Mouse (Mus musculus): ENCODE results near the gene Ccno.
"Not testable (repeated sequence)": the region's sequence is repeated elsewhere in the genome, so short reads cannot be mapped to it uniquely, and the experiment has no call there.

Gene Ccno

DNA sequence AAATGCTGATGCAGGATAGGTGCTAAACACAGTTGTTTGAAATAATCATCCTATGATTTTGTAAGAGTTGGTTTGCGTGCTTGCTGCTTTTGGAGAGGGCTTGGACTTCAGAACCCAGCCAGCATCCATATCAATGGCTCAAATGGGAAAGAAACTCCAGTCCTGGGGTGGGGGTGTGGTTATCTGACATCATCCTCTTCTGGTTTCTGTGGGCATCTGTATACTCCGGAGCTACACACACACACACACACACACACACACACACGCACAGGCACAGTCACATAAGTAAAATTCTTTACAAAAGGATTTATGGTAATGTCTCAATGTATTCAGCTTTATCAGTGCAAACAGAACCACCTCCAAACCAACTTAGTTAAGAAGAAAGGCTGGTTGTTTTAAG, 12.5 kb downstream of the Ccno start:
- no peak for DNase-seq (ENCODE audit: inconsistent age in 2 of 2, low spot score in 1 of 2)

DNA sequence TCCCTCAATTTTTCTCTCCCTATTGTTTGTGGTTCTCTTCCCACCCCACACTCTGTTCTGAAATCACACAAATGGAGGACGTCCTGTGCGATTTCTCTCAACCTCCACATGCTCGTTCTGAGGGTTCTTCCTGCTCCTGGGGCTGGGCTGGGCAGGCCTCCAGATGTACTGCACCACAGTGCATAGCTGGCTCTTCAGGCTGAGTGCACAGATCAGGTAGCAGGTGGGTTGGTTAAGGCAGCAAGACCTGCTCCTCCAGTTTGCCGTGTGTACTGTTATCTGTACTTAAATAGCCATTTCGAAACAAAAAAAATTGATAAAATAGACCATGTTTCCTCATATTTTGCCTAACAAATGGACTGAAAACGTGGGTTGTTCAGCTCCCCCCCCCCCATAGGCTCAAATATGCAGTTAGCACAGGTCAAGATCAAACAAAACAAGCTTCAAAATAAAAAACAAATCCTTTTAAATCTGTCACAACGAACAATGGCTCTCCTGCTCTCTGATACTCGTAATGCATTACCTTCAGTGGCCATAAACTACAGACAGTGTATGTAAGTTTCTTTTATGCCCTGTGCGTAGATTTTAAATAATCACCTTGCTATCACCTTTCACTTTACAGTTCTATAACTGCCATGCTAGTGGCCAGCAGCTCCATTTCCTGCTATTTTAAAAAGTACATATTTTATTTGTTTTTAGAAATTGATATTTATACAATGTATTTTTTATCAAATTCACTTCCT, 13.1 kb downstream of the Ccno start:
- no peak for DNase-seq (ENCODE audit: inconsistent age in 2 of 2, low spot score in 1 of 2)

DNA sequence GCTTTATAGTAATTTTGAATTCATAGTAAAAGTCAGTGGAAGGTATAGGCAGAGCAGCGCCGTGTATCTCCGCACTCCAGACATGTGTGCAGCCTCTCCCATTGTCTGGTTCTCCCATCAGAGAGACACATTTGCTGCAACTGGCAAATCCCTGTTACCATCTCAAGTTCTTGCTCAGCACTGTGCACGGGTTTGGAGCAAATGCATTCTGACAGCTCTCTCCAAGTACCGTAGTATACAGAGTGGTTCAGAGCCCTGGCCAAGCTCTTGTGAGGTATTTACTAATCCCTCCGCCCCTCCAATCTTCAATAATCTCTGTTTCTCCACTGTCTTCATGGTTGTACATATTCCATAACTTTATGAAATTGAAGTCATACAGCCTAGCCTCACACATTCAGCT, 25.1 kb downstream of the Ccno start:
- DNase-seq (ENCODE audit: inconsistent age in 2 of 2, low spot score in 1 of 2): no peak

DNA sequence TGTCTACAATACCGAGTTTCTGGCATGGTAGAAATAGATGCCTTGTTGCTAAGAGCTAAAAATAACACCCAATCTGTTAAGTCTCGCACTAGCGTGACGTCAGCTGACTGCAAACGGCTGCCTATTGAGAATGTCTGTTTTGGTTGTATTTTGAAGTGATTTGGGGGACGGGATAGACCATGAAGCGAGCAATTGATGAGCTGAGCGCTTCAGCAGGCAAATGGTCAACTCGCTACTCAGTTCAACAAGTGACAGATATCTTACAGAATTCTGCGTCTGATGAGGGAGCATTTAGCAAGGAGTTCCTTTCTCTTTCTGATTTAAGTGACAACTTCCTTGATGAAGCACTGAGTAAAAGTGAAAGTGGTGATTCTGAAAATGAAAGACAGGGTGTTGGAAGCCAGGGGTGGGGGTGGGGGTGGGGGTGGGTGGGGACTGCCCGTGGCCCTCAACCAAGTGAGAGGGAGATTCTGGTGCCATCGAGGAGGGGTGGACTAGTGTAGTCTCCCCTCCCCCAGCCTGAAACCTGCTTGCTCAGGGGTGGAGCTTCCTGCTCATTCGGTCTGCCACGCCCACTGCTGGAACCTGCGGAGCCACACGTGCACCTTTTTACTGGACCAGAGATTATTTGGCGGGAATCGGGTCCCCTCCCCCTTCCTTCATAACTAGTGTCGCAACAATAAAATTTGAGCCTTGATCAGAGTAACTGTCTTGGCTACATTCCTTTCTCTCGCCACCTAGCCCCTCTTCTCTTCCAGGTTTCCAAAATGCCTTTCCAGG, 25.8 kb downstream of the Ccno start:
- not testable (repeated sequence) for DNase-seq (ENCODE audit: inconsistent age in 2 of 2, low spot score in 1 of 2)

DNA sequence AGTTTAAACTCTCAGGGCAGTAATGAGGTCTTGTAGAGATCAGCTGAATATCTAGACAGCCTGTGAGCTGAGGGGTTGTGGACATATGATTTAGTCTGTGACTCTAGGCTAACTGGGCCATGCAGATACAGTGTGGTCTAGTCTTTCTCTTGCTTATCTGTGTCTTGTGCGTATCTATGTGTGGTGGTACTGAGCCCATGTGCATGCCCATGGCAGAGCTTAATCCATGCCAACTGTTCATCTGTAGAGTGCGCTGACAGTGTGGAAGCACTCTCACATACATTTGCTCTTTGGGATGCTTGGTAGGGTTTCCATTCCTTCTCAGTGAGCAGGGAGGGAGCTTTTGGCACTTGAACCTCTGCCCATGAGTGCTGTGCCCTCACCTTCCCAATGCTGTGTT, 33.9 kb downstream of the Ccno start:
- DNase-seq (ENCODE audit: inconsistent age in 2 of 2, low spot score in 1 of 2): no peak

DNA sequence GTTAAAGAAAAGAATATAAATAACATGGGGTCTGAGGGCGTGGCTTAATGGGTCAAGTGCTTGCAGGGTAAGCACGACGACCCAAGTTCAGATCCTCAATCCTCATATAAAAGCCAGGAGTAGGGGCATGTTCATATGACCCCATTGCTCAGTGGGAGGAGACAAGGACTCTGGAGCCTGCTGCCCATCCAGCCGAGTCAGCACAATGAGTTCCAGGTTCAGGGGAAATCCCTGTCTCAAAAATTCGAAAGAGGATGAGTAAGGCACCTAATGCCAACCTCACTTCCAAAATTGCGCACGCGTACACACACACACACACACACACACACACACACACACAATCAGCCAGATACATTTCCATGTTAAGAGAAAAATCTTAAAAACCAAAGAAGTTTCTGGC, 34.9 kb downstream of the Ccno start:
- no peak for DNase-seq (ENCODE audit: inconsistent age in 2 of 2, low spot score in 1 of 2)

DNA sequence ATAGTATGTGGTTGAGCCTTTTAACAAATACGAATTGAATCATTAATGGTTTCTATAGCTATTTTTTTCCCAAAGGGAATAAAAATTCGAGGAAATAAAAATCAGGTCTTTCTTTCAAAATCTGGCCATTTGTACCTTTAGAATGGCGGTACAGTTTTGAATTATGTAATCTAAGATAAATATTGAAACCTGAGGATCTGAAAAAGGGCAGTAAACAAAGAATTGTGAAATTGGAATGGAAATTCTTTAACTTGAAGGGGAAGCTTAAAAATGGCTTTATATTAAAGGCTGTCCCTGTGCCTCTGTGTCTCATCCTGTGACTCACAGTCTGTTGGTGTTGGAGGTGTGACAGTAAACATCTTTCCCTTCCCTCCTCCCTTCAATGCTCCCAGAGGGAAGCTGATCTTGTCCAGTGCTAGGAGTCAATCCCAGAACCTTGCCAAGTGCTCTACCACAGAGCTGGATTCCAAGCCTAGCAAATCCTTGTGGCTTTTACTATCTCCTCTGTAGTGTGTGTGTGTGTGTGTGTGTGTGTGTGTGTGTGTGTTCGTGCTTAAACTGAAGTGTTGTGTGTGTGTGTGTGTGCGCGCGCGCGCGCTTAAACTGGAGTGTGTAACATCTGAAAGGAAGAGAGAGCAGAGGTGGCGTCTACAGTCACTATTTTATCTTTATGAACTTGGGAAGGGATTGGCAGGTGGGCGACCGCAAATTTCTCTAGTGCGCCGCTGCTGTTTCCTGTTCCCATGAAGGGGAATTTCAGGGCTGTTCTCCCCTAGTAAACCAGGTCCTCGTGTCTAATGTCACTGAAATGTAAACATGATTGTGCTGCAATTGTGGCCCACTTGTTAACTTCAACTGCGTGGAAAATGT, 35.9 kb downstream of the Ccno start:
- no peak for DNase-seq (ENCODE audit: inconsistent age in 2 of 2, low spot score in 1 of 2)

DNA sequence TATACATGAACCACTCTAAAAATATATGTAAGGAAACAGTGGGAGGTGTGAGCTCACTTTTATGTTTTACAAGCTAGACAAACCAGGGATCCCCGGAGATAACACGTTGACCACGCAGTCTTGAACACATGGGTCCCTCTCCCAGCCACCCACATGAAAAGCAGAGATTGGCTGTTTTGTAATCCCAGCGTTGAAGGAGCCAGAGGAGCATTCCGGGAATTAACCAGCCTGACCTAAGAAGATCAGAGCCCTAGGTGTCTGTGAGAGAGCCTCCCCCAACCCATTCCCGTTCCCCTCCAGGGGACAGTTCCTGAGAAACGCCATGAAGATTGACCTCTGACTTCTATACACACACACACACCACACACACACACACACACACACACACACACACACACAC, 43.7 kb downstream of the Ccno start:
- DNase-seq (ENCODE audit: inconsistent age in 2 of 2, low spot score in 1 of 2): no peak

DNA sequence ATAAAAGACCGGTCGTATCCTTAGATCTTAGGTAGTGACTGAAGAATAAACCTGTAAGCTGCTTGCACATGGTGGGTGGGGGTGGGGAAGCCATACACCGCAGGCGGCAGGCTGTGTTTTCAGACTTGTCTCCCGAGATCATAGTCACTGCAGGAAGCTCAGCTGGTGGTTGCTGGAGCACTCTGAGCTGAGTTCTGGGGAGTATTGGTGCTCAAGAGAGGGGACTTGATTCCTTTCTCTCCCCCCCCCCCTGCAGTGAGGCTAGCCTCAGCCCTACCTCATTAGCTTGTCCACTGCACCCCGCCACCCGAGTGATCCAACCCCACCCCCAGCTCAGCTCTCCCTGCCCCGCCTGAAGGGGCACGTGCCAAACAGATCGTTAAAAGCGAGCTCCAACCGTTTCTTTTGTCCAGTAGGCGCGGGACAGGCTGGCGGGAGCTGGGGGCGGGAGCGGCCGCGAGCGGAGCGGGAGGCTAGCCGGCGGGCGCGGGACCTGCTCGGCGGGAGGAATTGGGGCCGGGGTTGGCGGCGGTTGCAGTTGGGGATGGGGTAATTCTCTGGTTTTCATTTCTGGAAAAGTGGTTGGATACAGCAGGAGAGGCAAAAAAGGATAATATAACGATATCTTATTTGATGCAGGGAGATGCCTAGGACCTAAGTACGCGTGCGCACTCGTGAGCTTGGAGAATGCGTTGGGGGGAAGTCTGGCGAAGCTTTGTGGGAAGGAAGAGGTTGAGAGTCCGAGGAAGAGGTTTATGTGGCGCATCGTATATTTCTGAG, 44.4 kb downstream of the Ccno start:
- DNase-seq (ENCODE audit: inconsistent age in 2 of 2, low spot score in 1 of 2): peak in 1 of 2 experiments; percentile 58

DNA sequence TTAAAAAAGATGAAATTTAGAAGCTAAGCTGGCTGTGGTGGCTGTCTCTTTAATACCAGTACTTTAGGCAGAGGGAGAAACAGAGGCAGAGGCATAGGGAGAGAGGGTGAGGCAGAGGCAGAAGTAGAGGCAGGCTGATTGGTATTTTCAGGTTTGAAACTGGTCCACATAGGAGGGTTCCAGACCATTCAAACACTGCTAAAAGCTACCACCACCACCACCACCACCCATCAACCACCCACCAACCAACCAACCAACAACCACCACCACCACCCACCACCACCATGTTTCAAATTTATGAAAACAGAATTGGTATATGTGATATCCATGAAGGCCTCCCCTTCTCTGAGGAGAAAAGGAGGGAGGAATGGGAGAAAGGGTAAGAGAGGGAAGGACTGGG, 45.2 kb downstream of the Ccno start:
- no peak for DNase-seq (ENCODE audit: inconsistent age in 2 of 2, low spot score in 1 of 2)

DNA sequence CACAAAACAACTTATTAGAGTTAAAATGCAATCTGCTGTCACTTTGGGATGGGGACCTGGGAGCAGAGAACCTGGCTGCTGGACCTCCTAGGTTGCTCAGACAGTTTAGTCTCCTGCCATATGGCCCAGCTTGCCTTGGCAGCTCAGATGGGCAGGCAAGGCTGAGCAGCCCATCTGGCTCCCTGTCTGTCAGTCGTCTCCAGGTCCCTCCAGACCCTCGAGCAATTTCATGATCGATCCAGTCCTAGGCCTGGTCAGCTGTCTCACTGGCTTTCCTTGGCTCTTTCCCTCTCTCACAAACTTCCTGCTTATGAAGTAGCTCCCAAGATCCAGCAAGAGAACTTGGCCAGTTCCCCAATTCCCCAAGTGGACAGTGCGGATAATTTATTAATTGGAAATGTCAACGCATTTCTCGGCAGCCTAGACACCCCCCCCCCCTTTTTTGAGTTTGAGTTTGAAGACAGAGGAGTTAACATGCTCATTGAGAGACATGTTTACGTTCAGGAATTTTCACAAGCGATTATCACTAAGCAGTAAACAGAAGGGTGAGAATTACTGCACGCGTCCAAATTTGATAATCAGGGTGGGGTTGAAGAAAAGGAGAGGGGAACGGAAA, 46.8 kb downstream of the Ccno start:
- DNase-seq (ENCODE audit: inconsistent age in 2 of 2, low spot score in 1 of 2): peak in 1 of 2 experiments; percentile 38

DNA sequence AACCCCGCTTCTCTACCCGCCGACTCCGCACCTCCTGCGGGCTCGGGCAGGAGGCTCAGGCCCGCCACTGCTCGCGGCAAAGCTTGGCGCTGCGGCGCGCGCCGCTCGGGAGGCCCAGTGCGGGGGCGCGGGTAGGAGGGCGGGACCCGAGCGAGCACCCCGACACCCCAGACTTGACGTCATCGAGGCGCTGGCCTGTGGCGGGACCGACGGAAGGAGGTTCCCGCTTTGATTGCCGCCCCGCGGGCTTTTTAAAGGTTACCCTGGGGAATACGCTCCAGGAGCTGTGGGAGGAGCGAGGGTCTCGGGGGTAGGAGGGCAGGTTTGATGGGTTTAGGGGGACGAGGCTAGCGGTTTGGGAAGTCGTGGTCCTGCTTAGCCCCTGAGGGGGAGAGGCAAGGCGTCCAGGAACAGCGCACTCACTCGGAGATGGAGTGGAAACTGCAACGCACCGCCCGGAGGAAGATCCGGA, 47.4 kb downstream of the Ccno start, which contains the start of gene Cdc20b:
Cdc20b (plus strand) TSS at position 162 of the 472 bp plus-strand sequence.
- peak; percentile 67 to 83 for DNase-seq (ENCODE audit: inconsistent age in 2 of 2, low spot score in 1 of 2)

DNA sequence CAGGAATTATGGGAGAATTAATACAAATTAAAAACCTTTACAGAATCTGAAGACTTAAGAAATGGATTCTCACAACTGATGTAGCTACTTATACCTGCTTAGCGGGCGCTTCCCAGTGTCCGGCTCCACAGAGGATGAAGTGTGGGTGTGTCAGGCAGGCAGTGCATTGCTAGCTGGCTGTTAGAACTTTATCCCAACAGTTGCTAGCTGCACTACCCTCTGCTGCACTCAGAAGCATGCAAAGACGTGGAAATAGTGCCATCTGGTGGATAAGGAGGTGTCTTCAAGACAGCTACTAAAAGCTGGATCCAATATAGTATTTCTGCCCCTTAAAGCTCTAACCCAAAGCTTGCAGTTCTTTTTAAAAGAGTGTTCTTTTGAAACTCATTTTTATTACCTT, 48.2 kb downstream of the Ccno start:
- peak; percentile 69 to 92 for DNase-seq (ENCODE audit: inconsistent age in 2 of 2, low spot score in 1 of 2)

Measured in adrenal gland, adult (tissue).